Mouse (Mus musculus) embryo, embryonic 10.5 days (tissue): ENCODE data around the gene Gm44790.
"Not testable (repeated sequence)": the region's sequence is repeated elsewhere in the genome, so short reads cannot be mapped to it uniquely, and the experiment has no call there.

Experiments used
- DNase-seq: peaks from one replicate; pipeline ENCODE4 v3.0.0-alpha.2; 2015; ENCODE audit warnings: low spot score

The Gm44790 gene

GRCm38 (mm10) chr6:86474646-86475181 is 48.3 kb downstream of the Gm44790 start:
- DNase-seq = no peak

DNA sequence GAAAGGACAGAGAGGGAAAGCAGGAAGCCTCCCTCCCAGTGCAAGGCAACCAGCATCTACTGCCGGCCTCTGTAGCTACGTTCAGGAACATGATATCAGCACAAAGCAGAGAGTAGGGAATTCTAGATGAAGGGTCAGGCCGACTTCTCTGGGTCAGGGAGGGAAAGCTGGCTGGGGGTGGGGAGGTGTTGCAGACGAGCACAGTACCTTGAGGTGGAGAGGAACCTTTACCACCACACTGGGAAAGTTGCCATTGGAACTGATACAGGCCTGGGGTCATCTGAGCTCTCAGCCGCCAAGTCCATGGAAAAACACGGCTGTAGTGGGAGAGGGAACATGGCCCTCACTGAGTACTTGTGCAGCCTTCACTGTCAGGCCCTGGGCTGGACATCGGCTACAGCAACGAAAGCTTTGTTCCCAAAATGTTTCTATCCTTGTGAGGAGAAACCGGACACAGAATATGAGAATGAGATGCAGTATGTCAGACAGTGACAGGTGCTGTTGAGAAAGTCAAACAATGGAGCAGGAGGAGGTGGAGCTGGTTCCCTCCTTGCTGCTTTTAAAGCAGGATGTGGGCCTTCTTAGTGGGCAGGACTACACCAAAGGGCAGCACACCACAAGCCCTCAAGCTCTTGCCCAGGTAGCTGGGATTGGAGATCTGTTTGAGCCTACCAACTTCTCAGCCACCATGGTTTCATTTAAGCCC is 49.2 kb downstream of the Gm44790 start:
- no peak for DNase-seq

DNA sequence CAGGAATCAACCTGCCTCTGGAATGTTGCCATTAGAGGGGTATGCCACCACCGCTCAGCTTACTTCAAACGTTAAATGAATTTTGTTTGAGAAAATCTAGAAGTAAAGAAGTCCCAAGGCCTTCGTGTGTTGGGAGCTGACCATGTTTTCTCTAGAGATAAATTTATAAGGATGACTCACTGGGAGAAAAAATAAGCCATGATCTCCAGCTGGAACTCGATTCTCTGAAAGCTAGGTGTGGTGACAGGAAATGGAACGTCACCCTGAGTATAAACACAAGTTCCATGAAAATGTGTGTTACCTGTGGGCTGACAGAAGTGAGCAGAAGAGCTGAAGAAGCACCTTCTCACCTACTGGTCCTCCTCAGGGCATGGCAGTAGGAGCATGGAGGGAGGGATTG is 50.5 kb downstream of the Gm44790 start:
- DNase-seq = no peak

GRCm38 (mm10) chr6:86479311-86479710 is 52.9 kb downstream of the Gm44790 start:
- DNase-seq = peak; percentile 36

DNA sequence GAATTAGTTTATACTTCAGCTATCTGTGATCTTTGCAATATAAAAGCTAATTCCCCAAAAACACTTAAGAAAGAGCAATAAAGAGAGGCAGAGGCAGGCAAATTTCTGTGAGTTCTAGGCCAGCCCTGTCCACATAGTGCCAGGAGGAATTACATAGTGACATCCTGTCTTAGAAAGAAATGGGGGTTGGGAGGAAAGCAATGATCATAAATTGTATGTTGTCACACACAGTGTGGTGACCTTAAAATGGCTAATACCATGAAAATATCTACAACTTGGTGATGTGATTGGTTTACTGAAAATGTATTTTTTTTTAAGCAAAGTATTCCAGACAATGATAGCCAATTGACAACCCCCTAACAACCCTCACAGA is 53.3 kb downstream of the Gm44790 start:
- DNase-seq = no peak

DNA sequence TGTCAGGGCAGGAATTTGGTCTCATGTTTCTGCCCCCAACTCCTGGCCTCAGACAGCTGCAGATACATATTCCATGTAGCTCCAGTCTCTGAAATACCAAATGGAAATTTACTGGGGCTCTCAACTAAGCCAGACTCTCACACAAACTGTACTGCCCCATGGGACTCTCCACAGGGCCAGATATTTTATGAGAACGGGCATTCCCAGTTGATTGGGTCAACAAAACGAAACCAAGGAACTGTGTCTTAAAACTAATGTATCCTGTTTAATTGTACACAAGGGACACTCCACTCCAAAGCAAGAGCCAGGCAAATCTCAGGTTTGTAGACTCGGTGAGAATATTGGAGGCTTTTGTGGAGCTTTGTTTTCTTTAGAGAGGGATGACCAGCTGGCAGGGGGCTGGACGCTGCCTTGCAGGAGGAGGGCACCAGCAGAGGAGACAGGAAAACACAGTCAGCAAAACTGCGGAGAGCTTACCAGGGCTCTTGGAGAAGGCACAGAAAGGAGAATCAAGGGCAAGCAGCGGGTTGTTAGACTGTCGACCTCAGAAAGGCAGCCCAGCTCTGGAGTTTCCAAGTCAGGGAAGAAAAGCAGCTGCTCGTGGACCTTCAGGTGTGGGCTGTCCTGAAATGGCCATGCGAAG is 53.9 kb downstream of the Gm44790 start:
- peak; percentile 57 for DNase-seq

DNA sequence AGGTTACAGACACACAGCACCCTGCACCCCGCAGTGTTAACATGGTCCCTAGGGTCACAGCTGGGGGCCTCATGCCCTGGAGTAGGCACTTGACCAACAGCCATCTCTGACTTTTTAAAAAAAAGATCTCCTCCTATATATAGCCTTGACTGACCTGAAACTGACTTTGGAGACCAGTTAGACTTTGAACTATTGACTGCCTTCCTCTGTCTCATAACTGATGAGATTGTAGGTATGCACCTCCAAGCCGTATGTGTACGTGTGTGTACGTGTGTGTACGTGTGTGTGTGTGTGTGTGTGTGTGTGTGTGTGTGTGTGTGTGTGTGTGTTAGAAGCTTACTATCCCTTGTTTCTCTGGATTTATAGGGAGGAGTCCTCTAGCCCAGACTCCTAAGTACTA is 55.4 kb downstream of the Gm44790 start:
- no peak for DNase-seq

GRCm38 (mm10) chr6:86485943-86486640 is 59.6 kb downstream of the Gm44790 start:
- no peak for DNase-seq

DNA sequence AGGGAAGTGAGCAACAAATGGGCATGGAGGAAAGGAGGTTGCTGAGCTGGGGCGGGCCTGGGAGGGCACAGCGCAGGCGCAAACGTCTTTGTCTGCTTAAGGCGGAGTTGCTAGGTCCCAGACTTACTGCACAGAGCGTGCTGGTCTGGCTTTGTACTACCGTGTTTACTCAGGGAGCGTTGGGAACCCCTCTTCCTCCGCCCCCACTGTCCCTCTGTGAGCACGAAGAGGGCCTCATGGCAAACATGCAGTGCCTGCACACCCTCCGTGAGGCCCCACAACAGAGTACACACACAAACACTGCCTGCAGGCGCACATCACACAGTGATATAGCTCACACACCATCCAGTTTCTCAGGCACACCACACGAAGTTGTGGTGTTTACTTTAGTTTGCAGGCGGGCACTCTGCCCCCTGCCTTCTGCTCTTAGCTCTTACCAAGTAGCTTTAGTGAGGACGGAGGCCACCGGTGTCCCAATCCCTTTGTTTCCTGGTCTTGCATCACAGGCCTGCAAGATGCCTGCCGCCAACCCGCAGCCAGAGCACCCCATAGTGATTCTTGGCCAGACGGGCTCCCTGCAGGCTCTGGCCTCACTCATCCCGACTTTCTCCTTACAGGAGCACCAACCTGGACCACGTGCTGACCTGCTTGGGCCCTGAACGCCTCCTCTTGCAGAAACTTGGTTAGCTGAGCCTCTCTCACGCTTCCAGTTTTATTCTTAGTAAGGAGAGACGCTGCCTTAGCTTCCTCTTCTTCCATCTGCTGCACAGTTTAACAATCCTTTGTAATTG is 61.1 kb downstream of the Gm44790 start:
- DNase-seq = peak; percentile 88

GRCm38 (mm10) chr6:86488149-86488485 is 61.7 kb downstream of the Gm44790 start:
- DNase-seq = no peak

DNA sequence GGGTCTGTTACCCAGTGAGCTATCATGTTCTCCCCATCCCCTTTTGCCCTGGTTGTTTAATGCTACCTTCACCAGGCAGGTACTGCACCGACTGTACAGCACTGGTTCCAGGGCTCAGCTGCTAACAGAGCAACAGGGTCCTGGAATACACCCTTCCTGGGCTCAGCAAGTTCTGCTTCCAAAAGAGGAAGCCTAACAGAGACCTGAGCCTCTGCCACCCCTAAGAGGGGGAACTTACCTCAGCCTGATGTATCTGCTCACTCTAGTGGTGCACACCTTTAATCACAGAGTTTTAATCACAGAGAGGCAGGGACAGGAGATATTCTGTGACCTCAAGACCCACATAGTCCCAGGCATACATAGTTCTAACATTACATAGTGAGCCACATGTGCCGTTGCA is 63.5 kb downstream of the Gm44790 start:
- no peak for DNase-seq

GRCm38 (mm10) chr6:86490413-86490812 is 64.0 kb downstream of the Gm44790 start:
- DNase-seq = not testable (repeated sequence)

DNA sequence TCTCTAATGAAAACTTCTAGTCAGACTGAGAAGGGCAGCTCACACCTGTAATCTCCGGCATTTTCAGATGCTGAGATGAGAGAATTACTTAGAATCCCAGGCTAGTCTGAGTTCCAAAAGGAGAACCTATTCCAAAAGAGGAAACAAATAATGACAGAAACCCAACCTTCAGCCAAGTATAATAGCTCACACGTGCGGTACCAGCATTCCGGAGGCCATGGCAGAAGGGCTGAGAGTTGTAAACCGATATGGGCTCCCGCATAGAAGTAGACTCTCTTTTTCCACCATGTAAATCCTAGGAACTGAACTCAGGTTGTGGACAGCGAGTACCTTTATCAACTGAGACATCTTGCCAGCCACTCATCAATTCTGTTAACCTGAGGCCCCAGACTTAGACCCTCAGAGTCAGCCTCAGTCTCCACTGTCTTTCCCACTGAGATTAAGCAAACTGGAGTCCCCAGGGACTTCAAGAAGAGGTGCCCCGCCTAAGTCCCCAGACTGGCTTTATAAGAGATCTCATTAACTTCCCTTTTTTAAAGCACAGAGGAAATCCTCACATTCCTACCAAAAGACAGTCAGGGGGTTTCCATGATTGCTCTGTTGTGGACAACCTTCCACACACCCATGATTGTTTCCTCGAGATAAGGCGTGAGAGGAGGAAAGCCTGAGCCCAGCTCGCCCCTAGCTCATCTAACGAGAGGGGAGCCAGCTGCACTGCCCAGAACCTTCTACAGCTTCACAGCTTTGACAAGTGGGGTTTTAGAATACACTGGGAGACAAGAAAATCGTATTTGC is 67.2 kb downstream of the Gm44790 start:
- DNase-seq = no peak

DNA sequence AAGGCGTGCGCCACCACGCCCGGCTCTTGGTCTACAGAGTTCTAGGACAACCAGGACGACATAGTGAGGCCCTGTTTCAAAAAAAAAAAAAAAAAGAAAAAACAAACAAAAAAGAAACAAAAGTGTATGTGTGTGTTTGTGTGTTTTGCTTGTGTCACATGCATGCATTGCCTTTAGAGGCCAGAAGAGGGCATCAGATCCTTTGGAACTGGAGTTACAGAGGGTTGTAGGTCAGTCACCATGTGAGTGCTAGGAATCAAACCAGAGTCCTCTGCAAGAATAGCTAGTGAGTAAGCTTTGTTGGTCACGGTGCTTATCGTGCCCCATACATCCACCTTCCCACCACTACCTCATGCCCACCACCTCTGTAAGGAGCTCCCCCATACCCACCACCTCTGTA is 68.3 kb downstream of the Gm44790 start:
- no peak for DNase-seq
